Mouse (Mus musculus) liver, embryonic 12.5 days (tissue): ENCODE data around the gene Cd2. TPM values are rescaled to one million over a fixed set of nuclear protein-coding genes. Genes with fewer than 3 reads are reported as not detected.

Source experiments
- ATAC-seq: fragments of 200-750 bp; cut with Nextera tagmentation; 2 replicates; pipeline ENCODE4 v1.8.0; 2017; ENCODE audit warnings: moderate number of reproducible peaks, mild to moderate bottlenecking, moderate library complexity
- H3K27ac ChIP-seq: fragments of 300-500 bp; sonication (generic); 2 replicates; pipeline ENCODE4 v1.5.1; 2016; ENCODE audit warnings: mild to moderate bottlenecking
- H3K27me3 ChIP-seq: fragments of 300-500 bp; sonication (generic); replicated peaks from 2 replicates; pipeline ENCODE4 v1.6.1; 2016; ENCODE audit warnings: mild to moderate bottlenecking, moderate library complexity
- H3K36me3 ChIP-seq: fragments of 300-500 bp; sonication (generic); 2 replicates; pipeline ENCODE4 v1.6.1; 2016; ENCODE audit warnings: mild to moderate bottlenecking, moderate library complexity
- H3K4me1 ChIP-seq: fragments of 300-500 bp; sonication (generic); 2 replicates; pipeline ENCODE4 v1.6.1; 2016
- H3K4me2 ChIP-seq: fragments of 300-500 bp; sonication (generic); 2 replicates; pipeline ENCODE4 v1.6.1; 2016; ENCODE audit warnings: mild to moderate bottlenecking, moderate library complexity
- H3K4me3 ChIP-seq: fragments of 300-500 bp; sonication (generic); 2 replicates; pipeline ENCODE4 v1.5.1; 2016; ENCODE audit warnings: mild to moderate bottlenecking, moderate library complexity
- H3K9ac ChIP-seq: fragments of 300-500 bp; sonication (generic); 2 replicates; pipeline ENCODE4 v1.6.1; 2016; ENCODE audit warnings: mild to moderate bottlenecking, moderate library complexity
- H3K9me3 ChIP-seq: fragments of 300-500 bp; sonication (generic); replicated peaks from 2 replicates; pipeline ENCODE4 v1.6.1; 2016; ENCODE audit warnings: mild to moderate bottlenecking, moderate library complexity
- WGBS: fragments of 180-500 bp; shearing (Covaris S2); methylation state at CpG from one replicate; pipeline ENCODE4 v1.1.7; 2016; ENCODE audit not compliant: insufficient replicate concordance; 5-methylcytosine and 5-hydroxymethylcytosine counted together
- polyA plus RNA-seq: library from polyadenylated mRNA; unstranded; fragments of >200 nt; fragmentation: Nextera tagmentation; extraction: Ambion mirVana; gene quantifications from 2 replicates; pipeline ENCODE4 v1.2.1, GENCODE M21; 2016

Cd2 gene
- polyA plus RNA-seq, 1 experiment from 2014 or later, result not detected

DNA sequence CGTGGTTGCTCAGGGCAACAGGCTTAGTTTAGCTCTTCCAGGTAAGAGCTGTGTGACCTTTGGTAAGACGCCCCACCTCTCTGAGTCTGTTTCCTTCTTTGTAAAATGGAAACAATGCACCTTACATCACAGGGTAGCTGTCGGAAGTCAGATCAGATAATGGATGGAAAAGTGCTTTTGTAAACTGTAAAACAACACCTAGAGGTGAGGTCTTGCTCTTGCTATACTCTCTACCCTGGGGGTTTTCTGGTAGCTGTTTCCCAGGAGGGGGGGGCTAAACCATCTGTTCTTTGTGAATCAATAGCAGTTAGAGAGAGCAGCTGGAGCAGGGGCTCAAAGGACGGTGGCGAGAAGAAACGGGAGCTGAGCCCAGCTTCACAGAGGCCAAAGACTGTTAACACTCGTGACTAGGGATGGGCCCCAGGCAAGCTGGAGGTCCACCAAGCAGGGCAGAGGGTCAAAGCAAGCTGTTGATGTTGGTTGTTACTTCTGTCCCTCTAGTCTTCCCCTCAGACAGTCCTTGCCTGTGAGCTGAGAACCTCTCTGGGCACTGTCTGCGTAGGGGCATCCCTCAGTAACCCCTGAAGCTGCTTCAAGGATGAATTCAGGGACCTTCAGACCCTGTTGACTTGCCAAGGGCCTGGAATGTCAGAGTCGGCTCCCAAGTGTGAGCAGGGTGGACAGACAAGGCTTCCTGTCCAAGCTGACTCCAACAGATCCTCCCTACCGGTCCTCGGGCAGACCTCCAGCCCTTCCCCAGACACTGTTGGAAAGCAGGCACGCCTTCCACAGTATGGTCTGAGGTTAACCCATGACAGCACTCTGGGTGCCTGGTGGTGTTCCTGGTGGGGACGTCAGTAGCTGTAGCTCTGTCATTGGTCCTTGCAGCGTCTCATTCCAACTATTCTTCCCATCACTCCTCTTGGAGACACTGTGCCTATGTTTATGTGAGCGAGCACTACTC is 7.1 kb downstream of the Cd2 start:
- H3K27me3 ChIP-seq, result peaks cover 24% of the 10 kb centered on the region
- no peak overlapping the region for H3K4me2 ChIP-seq
- no peak overlapping the region for H3K4me3 ChIP-seq
- no peak overlapping the region for H3K27ac ChIP-seq
- WGBS, result 43% methylated on average over 15 of the region's 15 CpGs
- no peak overlapping the region for H3K9ac ChIP-seq
- H3K4me1 ChIP-seq, result no peaks in the 10 kb centered on the region
- ATAC-seq, result no peak
- no peaks in the 10 kb centered on the region for H3K9me3 ChIP-seq
- H3K36me3 ChIP-seq, result no peaks in the 10 kb centered on the region

DNA sequence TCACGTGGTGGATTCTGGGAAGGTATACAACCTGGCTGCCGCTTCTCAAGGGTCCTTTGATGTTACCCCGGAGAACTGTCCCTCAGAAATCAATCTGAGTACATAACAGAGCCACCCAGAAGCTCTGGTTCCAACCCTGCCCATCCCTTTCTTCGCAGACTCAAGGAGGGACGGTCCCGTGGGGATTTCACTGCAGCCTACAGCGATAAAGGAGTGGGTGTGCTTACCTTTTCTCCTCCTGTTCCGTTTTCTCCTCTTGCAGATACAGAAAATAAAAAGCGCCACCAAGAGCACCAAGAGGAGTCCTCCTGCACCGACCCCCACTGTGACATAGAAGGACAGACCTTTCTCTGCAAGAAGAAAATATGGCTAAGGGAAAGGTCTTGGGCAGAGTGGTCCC is 8.2 kb downstream of the Cd2 start:
- Histone ChIP-seq H3K9me3 (no peaks in the 10 kb centered on the region), H3K4me3 (no peak overlapping the region), H3K36me3 (no peaks in the 10 kb centered on the region), H3K4me1 (no peaks in the 10 kb centered on the region), H3K27ac (no peak overlapping the region), H3K27me3 (peaks cover 28% of the 10 kb centered on the region), H3K4me2 (no peak overlapping the region), H3K9ac (no peak overlapping the region)
- ATAC-seq, result no peak
- WGBS, result 61% methylated on average over 10 of the region's 10 CpGs

GRCm38 (mm10) chr3:101278396-101278795 is 9.3 kb downstream of the Cd2 start:
- Histone ChIP-seq H3K9ac (no peak overlapping the region), H3K9me3 (no peaks in the 10 kb centered on the region), H3K4me1 (no peaks in the 10 kb centered on the region), H3K27me3 (peaks cover 28% of the 10 kb centered on the region), H3K36me3 (no peaks in the 10 kb centered on the region), H3K27ac (no peak overlapping the region), H3K4me2 (no peak overlapping the region), H3K4me3 (no peak overlapping the region)
- 65% methylated on average over 5 of the region's 5 CpGs for WGBS
- no peak for ATAC-seq

- H3K36me3 ChIP-seq, result no peaks in the 10 kb centered on the region
- H3K9me3 ChIP-seq, result no peaks in the 10 kb centered on the region
- no peak overlapping the region for H3K4me2 ChIP-seq
- no peaks in the 10 kb centered on the region for H3K4me1 ChIP-seq
- ATAC-seq, result no peak
- H3K27ac ChIP-seq, result no peak overlapping the region
- no peak overlapping the region for H3K4me3 ChIP-seq
- 56% methylated on average over 4 of the region's 4 CpGs for WGBS
- H3K27me3 ChIP-seq, result peaks cover 28% of the 10 kb centered on the region
- no peak overlapping the region for H3K9ac ChIP-seq
These were observed 9.9 kb downstream of the Cd2 start for GRCm38 (mm10) chr3:101277830-101278229.

DNA sequence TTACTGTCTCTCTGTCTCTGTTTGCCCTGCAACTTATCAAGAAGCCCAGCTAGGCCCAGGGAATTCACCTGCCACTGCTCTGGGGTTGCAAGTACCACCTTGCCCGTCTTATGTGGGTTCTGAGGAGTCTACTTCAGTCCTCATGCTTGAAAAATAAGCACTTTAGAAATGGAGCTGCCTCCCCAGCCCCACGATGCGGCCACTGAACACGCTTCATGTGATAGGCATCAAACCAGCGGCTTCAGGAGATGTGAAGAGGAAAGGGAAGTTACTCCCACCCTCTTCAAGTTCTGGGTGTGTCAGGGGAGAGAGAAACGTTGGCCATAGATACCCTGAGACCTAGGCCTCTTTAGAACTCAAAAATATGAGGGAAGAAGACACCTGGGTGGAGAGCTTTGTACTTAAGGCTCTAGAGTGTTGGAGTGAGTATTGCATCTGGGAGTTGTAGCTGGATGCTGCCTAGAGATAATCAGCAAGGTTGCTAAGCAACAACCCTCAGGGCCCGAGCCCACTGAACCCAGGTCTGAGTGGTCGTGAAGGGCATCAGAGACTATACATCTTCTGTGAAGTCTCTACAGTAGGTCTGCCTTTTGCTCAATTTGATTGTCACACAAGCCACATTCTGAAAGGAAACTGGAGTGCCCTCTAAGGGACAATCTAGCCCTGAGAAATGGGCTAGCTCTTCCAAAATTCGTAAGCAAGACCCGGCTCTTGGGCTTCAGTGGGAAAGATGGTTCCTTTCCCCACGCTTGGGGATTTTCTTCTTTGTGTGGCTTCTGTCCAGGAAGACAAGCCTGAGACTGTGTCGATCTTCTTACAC is 11.0 kb downstream of the Cd2 start:
- no peaks in the 10 kb centered on the region for H3K4me1 ChIP-seq
- H3K36me3 ChIP-seq, result no peaks in the 10 kb centered on the region
- H3K4me3 ChIP-seq, result no peak overlapping the region
- no peaks in the 10 kb centered on the region for H3K9me3 ChIP-seq
- no peak overlapping the region for H3K27ac ChIP-seq
- no peak overlapping the region for H3K4me2 ChIP-seq
- H3K27me3 ChIP-seq, result peaks cover 28% of the 10 kb centered on the region
- H3K9ac ChIP-seq, result no peak overlapping the region
- 39% methylated on average over 12 of the region's 12 CpGs for WGBS
- no peak for ATAC-seq

GRCm38 (mm10) chr3:101275636-101276300 is 12.0 kb downstream of the Cd2 start:
- Histone ChIP-seq H3K4me2 (no peak overlapping the region), H3K9ac (no peak overlapping the region), H3K27me3 (peaks cover 28% of the 10 kb centered on the region), H3K36me3 (no peaks in the 10 kb centered on the region), H3K4me1 (no peaks in the 10 kb centered on the region), H3K4me3 (no peak overlapping the region), H3K27ac (no peak overlapping the region), H3K9me3 (no peaks in the 10 kb centered on the region)
- no peak for ATAC-seq
- 72% methylated on average over 16 of the region's 16 CpGs for WGBS

DNA sequence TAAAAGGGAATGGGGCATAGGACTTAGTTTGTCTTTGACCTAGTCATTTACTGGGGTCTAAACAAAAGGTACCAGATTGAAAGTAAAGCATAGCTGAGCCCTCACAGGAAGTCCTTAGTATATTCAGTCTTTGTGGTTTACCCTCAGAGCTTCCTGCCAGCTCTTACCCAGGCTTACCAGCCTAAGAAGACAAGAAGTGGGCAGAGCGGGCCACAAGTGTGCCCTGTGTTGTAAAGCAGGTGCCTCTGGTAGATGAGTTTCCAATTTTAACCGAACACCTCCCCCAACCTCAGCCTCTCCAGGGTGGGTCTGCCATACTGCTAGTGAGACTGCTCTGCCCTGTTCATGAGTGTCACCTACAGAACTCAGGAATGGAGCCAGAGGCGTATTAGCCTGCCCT is 12.9 kb downstream of the Cd2 start:
- no peaks in the 10 kb centered on the region for H3K4me1 ChIP-seq
- no peak for ATAC-seq
- no peaks in the 10 kb centered on the region for H3K36me3 ChIP-seq
- peaks cover 19% of the 10 kb centered on the region for H3K27me3 ChIP-seq
- H3K27ac ChIP-seq, result no peak overlapping the region
- no peak overlapping the region for H3K4me2 ChIP-seq
- no peaks in the 10 kb centered on the region for H3K9me3 ChIP-seq
- WGBS, result 46% methylated on average over 3 of the region's 3 CpGs
- H3K4me3 ChIP-seq, result no peak overlapping the region
- H3K9ac ChIP-seq, result no peak overlapping the region

- Histone ChIP-seq H3K9ac (no peak overlapping the region), H3K4me3 (no peak overlapping the region), H3K36me3 (no peaks in the 10 kb centered on the region), H3K27ac (no peak overlapping the region), H3K4me1 (no peaks in the 10 kb centered on the region), H3K27me3 (peaks cover 13% of the 10 kb centered on the region), H3K4me2 (no peak overlapping the region), H3K9me3 (no peaks in the 10 kb centered on the region)
- WGBS, result 71% methylated on average over 12 of the region's 12 CpGs
- ATAC-seq, result no peak
These were observed 13.5 kb downstream of the Cd2 start for GRCm38 (mm10) chr3:101274041-101274770.

DNA sequence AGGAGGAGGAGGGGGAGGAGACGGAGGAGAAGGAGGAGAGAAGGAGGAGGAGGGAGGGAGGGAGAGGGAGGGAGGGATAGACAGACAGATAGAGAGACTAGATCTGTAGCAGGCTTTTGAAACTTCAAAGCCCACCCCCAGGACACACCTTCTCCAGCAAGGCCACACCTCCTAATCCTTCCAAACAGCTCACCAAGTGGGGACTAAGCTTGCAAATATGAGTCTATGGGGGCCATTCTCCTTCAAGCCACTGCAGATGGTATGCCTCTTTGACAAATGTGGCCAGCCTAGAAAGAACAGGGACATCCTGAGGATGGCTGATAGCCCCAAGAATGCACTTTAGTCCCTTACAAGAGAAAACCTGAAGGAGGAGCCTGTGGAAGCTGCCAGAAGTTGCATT is 15.6 kb downstream of the Cd2 start:
- Histone ChIP-seq H3K4me1 (no peaks in the 10 kb centered on the region), H3K27ac (no peak overlapping the region), H3K4me2 (no peak overlapping the region), H3K9me3 (no peaks in the 10 kb centered on the region), H3K9ac (no peak overlapping the region), H3K27me3 (peaks cover 6% of the 10 kb centered on the region; the same call in 1 of the 2 replicates), H3K4me3 (no peak overlapping the region), H3K36me3 (no peaks in the 10 kb centered on the region)
- 29% methylated on average over 1 of the region's 1 CpGs for WGBS
- no peak for ATAC-seq

DNA sequence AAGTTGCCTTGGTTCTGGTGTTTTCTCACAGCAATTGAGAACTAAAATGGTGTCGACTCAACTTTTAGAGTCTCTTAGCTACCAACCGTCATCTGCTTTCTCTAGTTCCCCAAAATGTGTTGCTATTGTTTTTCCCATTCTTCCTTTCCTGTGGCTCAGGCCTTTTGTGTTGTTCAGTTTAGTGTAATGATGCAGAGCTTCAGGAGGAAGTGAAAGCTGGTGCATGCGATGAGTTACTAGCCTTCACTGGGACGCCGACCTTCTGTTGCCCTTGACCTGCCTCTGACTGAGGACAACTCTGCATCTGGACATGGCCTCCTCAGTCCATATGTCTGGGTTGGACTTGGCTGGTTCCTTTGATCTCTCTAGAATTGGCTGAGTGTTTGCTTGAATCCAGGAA is 16.9 kb downstream of the Cd2 start:
- H3K4me2 ChIP-seq, result no peak overlapping the region
- no peak for ATAC-seq
- H3K27me3 ChIP-seq, result peaks cover 4% of the 10 kb centered on the region; the same call in 1 of the 2 replicates

DNA sequence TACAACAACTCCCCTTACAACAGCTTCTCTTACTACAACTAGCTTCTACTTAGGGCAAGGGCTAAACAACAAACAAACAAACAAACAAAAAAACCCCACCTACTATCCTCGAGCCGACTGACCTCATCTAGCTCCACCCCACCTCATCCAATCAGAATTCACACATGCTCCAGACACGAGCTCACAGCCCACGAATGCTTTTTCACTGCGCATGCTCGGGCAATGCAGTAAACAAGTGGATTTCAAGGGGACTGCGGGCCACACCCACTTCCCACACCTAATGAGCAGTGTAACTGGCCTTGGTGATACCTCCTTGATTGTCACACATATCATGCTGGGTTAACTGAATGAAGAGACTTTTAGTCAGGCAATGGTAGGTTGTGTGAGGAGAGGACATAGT is 19.4 kb downstream of the Cd2 start:
- Histone ChIP-seq H3K4me2 (no peak overlapping the region), H3K36me3 (no peaks in the 10 kb centered on the region), H3K27ac (no peak overlapping the region), H3K4me1 (no peaks in the 10 kb centered on the region), H3K4me3 (no peak overlapping the region), H3K27me3 (no peaks in the 10 kb centered on the region; the same call in 1 of the 2 replicates), H3K9me3 (no peaks in the 10 kb centered on the region), H3K9ac (no peak overlapping the region)
- ATAC-seq, result no peak
- 71% methylated on average over 7 of the region's 7 CpGs for WGBS

More for the DNA sequence above, 16.9 kb downstream of the Cd2 start:
- no peak overlapping the region for H3K27ac ChIP-seq
- 79% methylated on average over 5 of the region's 5 CpGs for WGBS
- H3K4me3 ChIP-seq, result no peak overlapping the region
- no peak overlapping the region for H3K9ac ChIP-seq
- no peaks in the 10 kb centered on the region for H3K4me1 ChIP-seq
- H3K9me3 ChIP-seq, result no peaks in the 10 kb centered on the region
- no peaks in the 10 kb centered on the region for H3K36me3 ChIP-seq
